Mouse (Mus musculus) liver, postnatal 0 days (tissue): ENCODE measurements around the gene Tmem30a. TPM values are rescaled to one million over a fixed set of nuclear protein-coding genes. Genes with fewer than 3 reads are reported as not detected.
A peak's percentile ranks its signal among the peaks of the same experiment; 100 is the strongest.

Source experiments
- ATAC-seq: fragments of 200-750 bp; cut with Nextera tagmentation; 2 replicates; pipeline ENCODE4 v1.8.0; 2017; ENCODE audit warnings: mild to moderate bottlenecking, moderate library complexity
- DNase-seq: peaks from one replicate; pipeline ENCODE4 v3.0.0-alpha.2; 2016
- H3K27ac ChIP-seq: fragments of 300-500 bp; sonication (generic); 2 replicates; pipeline ENCODE4 v1.5.1; 2014; ENCODE audit warnings: antibody characterized with exemption, moderate library complexity, mild to moderate bottlenecking, low read depth
- H3K27me3 ChIP-seq: fragments of 300-500 bp; sonication (generic); 2 replicates; pipeline ENCODE4 v1.6.1; 2014; ENCODE audit warnings: low read length, control low read depth, mixed read lengths; ENCODE audit not compliant: insufficient read depth
- H3K36me3 ChIP-seq: fragments of 300-500 bp; sonication (generic); replicated peaks from 2 replicates; pipeline ENCODE4 v1.6.1; 2014; ENCODE audit warnings: mild to moderate bottlenecking, control low read depth, low read length, moderate library complexity, mixed read lengths; ENCODE audit not compliant: insufficient read depth
- H3K4me1 ChIP-seq: fragments of 300-500 bp; sonication (generic); 2 replicates; pipeline ENCODE4 v1.6.1; 2014; ENCODE audit warnings: antibody characterized with exemption, mild to moderate bottlenecking, control low read depth; ENCODE audit not compliant: insufficient read depth
- H3K4me2 ChIP-seq: fragments of 300-500 bp; sonication (generic); 2 replicates; pipeline ENCODE4 v1.6.1; 2014; ENCODE audit warnings: low read depth, mild to moderate bottlenecking, low read length, moderate library complexity, mixed read lengths
- H3K4me3 ChIP-seq: fragments of 300-500 bp; sonication (generic); 2 replicates; pipeline ENCODE4 v1.5.1; 2014; ENCODE audit warnings: low read depth, low read length
- H3K9ac ChIP-seq: fragments of 300-500 bp; sonication (generic); replicated peaks from 2 replicates; pipeline ENCODE4 v1.6.1; 2014; ENCODE audit warnings: mild to moderate bottlenecking, moderate library complexity
- H3K9me3 ChIP-seq: fragments of 300-500 bp; sonication (generic); 2 replicates; pipeline ENCODE4 v1.6.1; 2016; ENCODE audit warnings: mild to moderate bottlenecking, control low read depth, low read length, mixed read lengths
- CTCF ChIP-seq: sonication (generic); IDR thresholded peaks from 2 replicates; pipeline ENCODE4 v1.5.1; 2016; ENCODE audit warnings: antibody characterized with exemption, low read depth
- EP300 ChIP-seq: IDR thresholded peaks from 2 replicates; pipeline ENCODE4 v1.6.1; 2016; ENCODE audit warnings: antibody characterized with exemption, low read depth, mild to moderate bottlenecking
- WGBS: fragments of 180-500 bp; shearing (Covaris S2); extraction: QIAGEN DNeasy Blood & Tissue Kit; methylation state at CpG from one replicate; pipeline ENCODE4 v1.1.7; 2014; ENCODE audit not compliant: insufficient replicate concordance; 5-methylcytosine and 5-hydroxymethylcytosine counted together
- polyA plus RNA-seq: library from polyadenylated mRNA; unstranded; fragments of >200 nt; fragmentation: Nextera tagmentation; extraction: Ambion mirVana; gene quantifications from 2 replicates; pipeline ENCODE4 v1.2.1, GENCODE M21; 2015

The Tmem30a gene
- polyA plus RNA-seq, 1 experiment from 2014 or later = 67.5 TPM

DNA sequence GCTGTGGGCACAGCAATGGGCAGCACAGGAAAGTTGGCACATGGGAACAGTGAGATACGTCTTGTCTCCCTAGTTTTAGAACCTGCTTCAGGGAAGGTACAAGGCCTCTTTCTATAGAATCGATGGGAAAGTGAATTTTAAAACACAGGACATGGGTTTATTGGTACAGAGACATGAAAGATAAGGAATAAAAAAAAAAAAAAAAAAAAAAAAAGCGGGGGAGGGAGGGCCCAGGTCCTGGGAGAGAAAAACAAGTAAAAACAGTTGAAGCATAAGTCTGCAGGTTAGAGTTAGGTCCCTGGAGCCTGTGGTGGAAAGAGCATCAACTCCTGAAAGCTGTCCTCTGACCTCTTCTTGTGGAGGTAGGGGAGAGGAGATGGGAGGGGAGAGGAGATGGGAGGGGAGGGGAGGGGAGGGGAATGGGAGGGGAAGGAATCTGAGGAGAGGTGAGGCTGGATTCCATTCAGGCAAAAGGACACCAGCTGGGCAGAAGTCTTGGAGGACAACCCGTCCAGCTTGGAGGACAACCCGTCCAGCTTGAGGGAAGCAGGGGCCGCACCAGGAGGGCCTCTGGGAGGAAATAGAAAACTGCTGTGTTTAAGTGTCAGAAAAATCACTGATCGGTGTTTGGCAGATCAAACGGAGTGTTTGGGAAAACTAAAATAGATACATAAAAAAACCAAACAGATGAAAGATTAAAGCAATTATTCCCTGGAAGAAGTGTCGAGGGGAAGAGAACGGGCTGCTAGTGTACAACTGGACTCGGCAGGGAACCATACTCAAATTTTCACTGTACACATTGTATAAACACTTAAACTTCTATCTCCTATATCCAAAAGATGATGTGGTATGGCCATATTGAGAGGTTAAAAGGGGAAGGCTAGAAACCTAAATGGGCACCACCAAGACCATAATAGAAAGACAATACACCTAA is 17.9 kb upstream of the Tmem30a start:
- WGBS = 67% methylated on average over 10 of the region's 11 CpGs
- no peaks in the 10 kb centered on the region for H3K36me3 ChIP-seq
- no peak overlapping the region for H3K4me3 ChIP-seq
- H3K27me3 ChIP-seq = no peaks in the 10 kb centered on the region
- H3K4me2 ChIP-seq = no peak overlapping the region
- no peak for ATAC-seq
- TF ChIP-seq CTCF = no peak
- TF ChIP-seq EP300 = no peak
- H3K9ac ChIP-seq = no peak overlapping the region
- H3K9me3 ChIP-seq = no peaks in the 10 kb centered on the region
- H3K27ac ChIP-seq = no peak overlapping the region
- H3K4me1 ChIP-seq = no peaks in the 10 kb centered on the region; the same call in 1 of the 2 replicates
- no peak for DNase-seq

DNA sequence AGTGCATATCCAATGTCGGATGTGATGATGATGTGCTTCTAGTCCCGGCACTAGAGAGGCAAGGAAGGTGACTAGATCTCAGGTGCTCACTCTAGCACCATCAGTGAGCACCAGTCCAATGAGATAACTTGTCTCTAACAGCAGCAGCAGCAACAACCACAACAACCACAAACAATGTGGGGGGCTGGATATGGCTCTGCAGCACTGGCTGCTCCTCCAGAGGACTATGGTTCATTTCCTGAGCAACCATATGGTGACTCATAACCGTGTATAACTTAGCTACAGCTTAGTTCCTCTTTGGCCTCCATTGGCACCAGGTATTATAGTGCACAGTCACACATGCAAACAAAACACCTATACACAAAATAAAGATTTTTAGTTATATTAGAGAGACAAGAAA is 17.2 kb upstream of the Tmem30a start:
- H3K4me1 ChIP-seq = no peaks in the 10 kb centered on the region; the same call in 1 of the 2 replicates
- TF ChIP-seq CTCF (no peak), EP300 (no peak)
- ATAC-seq (peak; percentile 67), DNase-seq (no peak)
- H3K4me3 ChIP-seq = no peak overlapping the region
- WGBS = 30% methylated on average over 3 of the region's 3 CpGs
- H3K27ac ChIP-seq = no peak overlapping the region
- H3K9ac ChIP-seq = no peak overlapping the region
- no peaks in the 10 kb centered on the region for H3K27me3 ChIP-seq
- H3K36me3 ChIP-seq = no peaks in the 10 kb centered on the region
- no peaks in the 10 kb centered on the region for H3K9me3 ChIP-seq
- H3K4me2 ChIP-seq = no peak overlapping the region

DNA sequence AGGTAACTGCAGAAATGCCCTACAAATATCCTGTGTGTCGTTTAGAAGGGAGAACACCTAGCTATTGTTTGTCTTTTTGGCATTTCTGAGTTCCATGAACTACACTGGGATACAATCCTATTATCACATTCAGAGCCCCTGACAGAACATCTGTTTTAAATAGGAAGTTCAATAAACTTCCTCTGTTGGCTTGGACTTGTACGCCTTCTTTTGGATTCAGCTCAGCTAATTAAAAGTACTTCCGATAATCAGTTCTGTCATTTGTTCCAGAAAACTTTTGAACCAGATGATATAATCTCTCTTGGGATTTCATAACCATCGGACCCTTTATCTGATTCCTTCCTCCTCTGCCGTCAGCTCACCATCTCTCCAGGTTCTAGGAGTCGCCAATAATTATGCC is 16.1 kb upstream of the Tmem30a start:
- DNase-seq (no peak), ATAC-seq (no peak)
- 48% methylated on average over 6 of the region's 6 CpGs for WGBS
- Histone ChIP-seq H3K4me1 (no peaks in the 10 kb centered on the region; the same call in 1 of the 2 replicates), H3K9ac (no peak overlapping the region), H3K4me3 (no peak overlapping the region), H3K27ac (no peak overlapping the region), H3K27me3 (no peaks in the 10 kb centered on the region), H3K36me3 (no peaks in the 10 kb centered on the region), H3K4me2 (no peak overlapping the region), H3K9me3 (no peaks in the 10 kb centered on the region)
- no peak for TF ChIP-seq CTCF
- no peak for TF ChIP-seq EP300

DNA sequence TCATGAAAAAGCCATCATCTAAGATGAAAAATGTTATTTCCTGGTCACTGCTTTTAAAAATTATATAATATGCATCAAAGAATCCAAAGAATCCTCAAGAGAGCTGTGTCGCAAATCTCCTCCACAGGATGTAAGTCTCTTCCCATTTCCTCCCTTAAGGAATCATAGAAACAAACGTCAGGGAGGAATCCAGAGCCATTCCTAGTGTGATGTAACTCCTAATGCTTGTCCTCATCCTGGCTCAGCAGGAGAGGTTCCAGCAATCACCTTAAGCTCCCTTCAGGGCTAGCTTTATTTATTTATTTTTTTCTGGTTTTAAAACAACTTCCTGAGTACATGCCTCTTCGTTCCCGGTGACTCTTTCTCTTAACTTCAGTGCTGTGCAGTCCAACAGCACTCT is 13.9 kb upstream of the Tmem30a start:
- DNase-seq (no peak), ATAC-seq (no peak)
- Histone ChIP-seq H3K9ac (no peak overlapping the region), H3K4me2 (no peak overlapping the region), H3K9me3 (no peaks in the 10 kb centered on the region), H3K27ac (no peak overlapping the region), H3K36me3 (no peaks in the 10 kb centered on the region), H3K4me1 (no peaks in the 10 kb centered on the region; the same call in 1 of the 2 replicates), H3K27me3 (no peaks in the 10 kb centered on the region), H3K4me3 (no peak overlapping the region)
- WGBS = 33% methylated on average over 4 of the region's 4 CpGs
- no peak for TF ChIP-seq EP300
- no peak for TF ChIP-seq CTCF

DNA sequence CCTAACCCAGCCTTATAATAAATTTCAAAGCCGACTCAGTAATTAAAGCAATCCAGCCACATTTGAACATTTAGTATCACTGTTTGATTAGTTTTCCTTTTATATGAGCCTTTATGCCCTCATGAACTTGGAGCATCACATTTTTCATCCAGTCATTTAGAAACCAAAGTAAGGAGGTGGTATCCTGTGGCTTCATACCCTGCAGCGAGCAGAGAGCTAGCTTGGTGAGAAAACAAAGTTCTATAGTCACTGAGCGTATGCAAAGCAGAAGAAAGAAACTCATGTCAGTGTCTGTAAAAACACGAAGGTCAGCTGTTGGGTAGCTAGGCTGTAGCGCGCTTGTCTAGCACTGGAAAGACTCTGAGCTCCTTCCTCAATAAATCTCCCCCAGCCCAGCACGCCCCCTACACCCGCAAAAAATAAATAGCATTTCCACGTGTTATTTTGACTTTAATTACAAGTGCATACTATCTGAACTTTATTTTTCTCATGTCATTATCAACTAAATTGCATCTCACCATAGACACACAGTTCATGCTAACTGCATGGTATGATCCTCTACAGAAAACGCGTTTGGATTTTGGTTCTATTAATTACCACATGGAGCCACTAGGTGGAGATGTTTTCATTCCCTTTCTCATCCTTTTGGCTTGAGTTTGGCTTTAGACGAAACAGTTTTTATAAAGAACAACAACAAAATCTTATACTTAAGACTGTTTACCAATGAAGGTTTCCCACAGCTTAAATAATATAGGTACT is 13.2 kb upstream of the Tmem30a start:
- Histone ChIP-seq H3K36me3 (no peaks in the 10 kb centered on the region), H3K27ac (no peak overlapping the region), H3K4me3 (no peak overlapping the region), H3K4me1 (no peaks in the 10 kb centered on the region; the same call in 1 of the 2 replicates), H3K9ac (no peak overlapping the region), H3K4me2 (no peak overlapping the region), H3K9me3 (no peaks in the 10 kb centered on the region), H3K27me3 (no peaks in the 10 kb centered on the region)
- ATAC-seq (no peak), DNase-seq (no peak)
- no peak for TF ChIP-seq EP300
- TF ChIP-seq CTCF = peak; percentile 84
- WGBS = 41% methylated on average over 12 of the region's 12 CpGs

DNA sequence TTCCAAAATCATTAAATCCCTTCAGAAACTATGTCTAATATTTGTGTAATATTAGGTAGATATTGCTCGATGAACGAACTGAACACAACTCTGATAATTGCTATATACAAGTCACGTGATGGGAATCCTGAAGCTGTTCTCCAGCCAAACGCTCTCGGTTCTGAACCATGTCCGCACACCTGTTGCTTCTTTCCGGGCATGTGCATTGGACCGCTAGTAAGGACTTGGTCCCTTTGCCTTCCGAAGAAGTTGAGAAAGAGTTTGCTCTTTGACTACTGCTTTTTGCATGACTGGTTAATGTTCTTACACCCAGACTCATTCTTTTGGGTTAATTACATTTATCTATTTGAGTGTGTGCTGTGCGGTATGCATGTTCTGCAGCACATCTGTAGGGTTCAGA is 12.1 kb upstream of the Tmem30a start:
- TF ChIP-seq CTCF (no peak), EP300 (no peak)
- no peaks in the 10 kb centered on the region for H3K9me3 ChIP-seq
- no peak overlapping the region for H3K27ac ChIP-seq
- H3K9ac ChIP-seq = no peak overlapping the region
- ATAC-seq (no peak), DNase-seq (no peak)
- no peaks in the 10 kb centered on the region for H3K27me3 ChIP-seq
- H3K4me1 ChIP-seq = no peaks in the 10 kb centered on the region; the same call in 1 of the 2 replicates
- H3K4me3 ChIP-seq = no peak overlapping the region
- WGBS = 85% methylated on average over 10 of the region's 10 CpGs
- H3K36me3 ChIP-seq = no peaks in the 10 kb centered on the region
- H3K4me2 ChIP-seq = no peak overlapping the region
